Mouse (Mus musculus): ENCODE data around the gene Gngt2. TPM values are rescaled to one million over a fixed set of nuclear protein-coding genes. Genes with fewer than 3 reads are reported as not detected.

Gene Gngt2
- 19.1 and 19.4 TPM in 2 replicates for polyA plus RNA-seq (2015; fragmentation: Nextera tagmentation; extraction: Ambion mirVana)

GRCm38 (mm10) chr11:95837059-95837458 lies at the start of gene Gngt2:
Gene Gngt2 (plus strand): TSS chr11:95837216.

GRCm38 (mm10) chr11:95824071-95824876 lies 12.7 kb upstream of the Gngt2 start, which contains the start of gene Phospho1:
Gene Phospho1 (plus strand): TSS chr11:95824499.

GRCm38 (mm10) chr11:95842074-95842681 lies 5.2 kb downstream of the Gngt2 start, which contains the start of gene Abi3:
Gene Abi3 (minus strand): TSS chr11:95842476.

Other genes starting within 250 kb of the Gngt2 start
- 12.4 and 12.9 TPM in 2 replicates for gene Ngfr, start 249.5 kb upstream of the Gngt2 start, polyA plus RNA-seq (2015; fragmentation: Nextera tagmentation; extraction: Ambion mirVana)
- 251 and 253 TPM in 2 replicates for gene Phb, start 170.3 kb upstream of the Gngt2 start, polyA plus RNA-seq (2015; fragmentation: Nextera tagmentation; extraction: Ambion mirVana)
- gene Zfp652, start 124.5 kb upstream of the Gngt2 start, polyA plus RNA-seq (2015; fragmentation: Nextera tagmentation; extraction: Ambion mirVana), result 10.6 TPM in 2 replicates
- 0.37 and 0.49 TPM in 2 replicates for gene B130006D01Rik, start 113.6 kb upstream of the Gngt2 start, polyA plus RNA-seq (2015; fragmentation: Nextera tagmentation; extraction: Ambion mirVana)
- gene Phospho1, start 12.7 kb upstream of the Gngt2 start, polyA plus RNA-seq (2015; fragmentation: Nextera tagmentation; extraction: Ambion mirVana), result 7.7 and 7.8 TPM in 2 replicates
- gene Abi3, start 5.3 kb downstream of the Gngt2 start, polyA plus RNA-seq (2015; fragmentation: Nextera tagmentation; extraction: Ambion mirVana), result 5.6 and 6.0 TPM in 2 replicates
- not detected in 2 replicates for gene B4galnt2, start 77.7 kb downstream of the Gngt2 start, polyA plus RNA-seq (2015; fragmentation: Nextera tagmentation; extraction: Ambion mirVana)
- 5.5 and 6.2 TPM in 2 replicates for gene Igf2bp1, start 168.7 kb downstream of the Gngt2 start, polyA plus RNA-seq (2015; fragmentation: Nextera tagmentation; extraction: Ambion mirVana)
- not detected in 2 replicates for gene Gip, start 187.3 kb downstream of the Gngt2 start, polyA plus RNA-seq (2015; fragmentation: Nextera tagmentation; extraction: Ambion mirVana)
- gene Snf8, start 197.7 kb downstream of the Gngt2 start, polyA plus RNA-seq (2015; fragmentation: Nextera tagmentation; extraction: Ambion mirVana), result 40.6 and 49.3 TPM in 2 replicates
- 17.8 and 18.8 TPM in 2 replicates for gene Ube2z, start 228.2 kb downstream of the Gngt2 start, polyA plus RNA-seq (2015; fragmentation: Nextera tagmentation; extraction: Ambion mirVana)
- gene Atp5g1, start 238.5 kb downstream of the Gngt2 start, polyA plus RNA-seq (2015; fragmentation: Nextera tagmentation; extraction: Ambion mirVana), result 2,104 and 2,569 TPM in 2 replicates

Measured in skeletal muscle tissue, postnatal 0 days (tissue).